Mouse (Mus musculus): ENCODE data around the gene Tnfsf12.

Gene Tnfsf12

GRCm38 (mm10) chr11:69655264-69656064, 40.2 kb downstream of the Tnfsf12 start, which contains the start of gene Sox15:
TSS of gene Sox15 (plus strand) at chr11:69655314.
- peak; percentile 34 for DNase-seq (ENCODE audit: low read depth, low spot score)

GRCm38 (mm10) chr11:69654760-69655159, 40.9 kb downstream of the Tnfsf12 start:
- no peak for DNase-seq (ENCODE audit: low read depth, low spot score)

GRCm38 (mm10) chr11:69653399-69653798, 42.2 kb downstream of the Tnfsf12 start:
- no peak for DNase-seq (ENCODE audit: low read depth, low spot score)

- no peak for DNase-seq (ENCODE audit: low read depth, low spot score)
Observed at GRCm38 (mm10) chr11:69645860-69646259, 49.8 kb downstream of the Tnfsf12 start.

Measured in A20 (cell line).